Mouse (Mus musculus) CD4-positive naive resting alpha-beta T cell, adult 57 days (primary cell): ENCODE measurements around the gene Slfn2. TPM values are rescaled to one million over a fixed set of nuclear protein-coding genes. Genes with fewer than 3 reads are reported as not detected.

Experiments
- total RNA-seq: library from RNA; stranded (reverse); gene quantifications from one replicate; pipeline ENCODE4 v1.2.4, GENCODE M21; 2023

Gene Slfn2
- 186 TPM for total RNA-seq

GRCm38 (mm10) chr11:83064946-83065345 lies at the start of gene Slfn2:
Gene Slfn2, plus strand, starts transcription at chr11:83065112.

DNA sequence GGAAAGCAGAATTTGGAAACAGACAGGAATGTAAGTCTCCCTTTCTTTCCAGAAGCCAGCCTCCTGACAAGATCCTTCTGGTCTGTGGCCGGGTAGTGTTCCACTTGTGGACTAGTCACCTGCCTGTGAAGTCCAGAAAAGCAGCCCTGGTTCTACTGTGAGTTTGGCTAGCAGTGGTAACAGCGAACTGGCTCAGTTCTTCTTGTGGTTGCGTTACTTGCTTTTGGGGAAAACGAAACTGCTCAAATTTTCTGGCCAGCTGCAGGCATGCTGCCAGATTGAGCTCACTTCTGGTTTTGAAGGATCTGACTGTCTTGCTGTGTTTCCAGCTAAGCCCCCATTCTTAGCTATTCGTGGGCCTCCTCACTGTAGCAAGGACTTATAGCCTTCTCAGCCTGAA lies 44.3 kb upstream of the Slfn2 start, which contains the start of gene Slfn8:
Slfn8 (minus strand) TSS at position 190 of the 400 bp plus-strand sequence.

GRCm38 (mm10) chr11:83116597-83117227 lies 51.8 kb downstream of the Slfn2 start, which contains the start of gene Slfn1:
Gene Slfn1, plus strand, starts transcription at chr11:83116849.

Other genes starting within 250 kb of the Slfn2 start
- gene Rffl, start 193.9 kb upstream of the Slfn2 start, total RNA-seq, result 19.4 TPM
- gene Rad51d, start 174.5 kb upstream of the Slfn2 start, total RNA-seq, result 20.8 TPM
- not detected for gene Fndc8, start 173.0 kb upstream of the Slfn2 start, total RNA-seq
- gene Nle1, start 156.7 kb upstream of the Slfn2 start, total RNA-seq, result 109 TPM
- not detected for gene Unc45b, start 154.6 kb upstream of the Slfn2 start, total RNA-seq
- gene Slfn5, start 113.8 kb upstream of the Slfn2 start, total RNA-seq, result 71.1 TPM
- gene Slfn9, start 73.3 kb upstream of the Slfn2 start, total RNA-seq, result 17.7 TPM
- gene Slfn8, start 44.3 kb upstream of the Slfn2 start, total RNA-seq, result 43.8 TPM
- gene Slfn1, start 51.7 kb downstream of the Slfn2 start, total RNA-seq, result 144 TPM
- gene Slfn4, start 110.1 kb downstream of the Slfn2 start, total RNA-seq, result 1.7 TPM
- gene Slfn3, start 126.2 kb downstream of the Slfn2 start, total RNA-seq, result 7.7 TPM
- not detected for gene Slfn14, start 221.6 kb downstream of the Slfn2 start, total RNA-seq
- gene Ap2b1, start 233.9 kb downstream of the Slfn2 start, total RNA-seq, result 86.8 TPM
- 13.8 TPM for gene Pex12, start 237.5 kb downstream of the Slfn2 start, total RNA-seq